Mouse (Mus musculus) heart, adult 9 months (tissue): Measurements from ENCODE around the gene Izumo2.

ENCODE experiments used
- DNase-seq, 2 experiments: peaks; one replicate each; pipeline ENCODE4 v3.0.0; 2022; ENCODE audit warnings: low spot score in 2 of 2

Gene Izumo2

DNA sequence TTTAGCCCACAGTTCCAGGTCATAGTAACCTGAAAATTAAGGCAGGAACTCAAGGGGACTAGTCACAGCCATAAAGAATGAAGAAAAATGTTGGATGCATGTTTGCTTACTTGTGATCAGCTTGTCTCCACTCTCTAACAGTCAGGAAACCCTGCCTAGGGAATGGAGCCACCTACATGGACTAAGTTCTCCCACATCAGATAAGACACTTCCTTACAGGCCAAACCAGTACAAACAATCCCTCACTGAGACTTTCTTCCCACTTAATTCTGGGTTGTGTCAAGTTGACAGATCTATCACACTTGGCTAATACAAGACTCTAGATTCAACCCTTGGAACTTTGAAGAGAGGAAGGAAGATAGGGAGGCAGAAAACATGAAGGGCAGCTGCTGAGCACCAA lies 51.8 kb downstream of the Izumo2 start:
- no peak for DNase-seq

GRCm38 (mm10) chr7:44768129-44768528 lies 59.6 kb downstream of the Izumo2 start:
- DNase-seq, result no peak
